Mouse (Mus musculus) midbrain, postnatal 0 days (tissue): ENCODE measurements around the gene Gpat3. TPM values are rescaled to one million over a fixed set of nuclear protein-coding genes. Genes with fewer than 3 reads are reported as not detected.

Source experiments
- ATAC-seq: fragments of 200-750 bp; cut with Nextera tagmentation; 2 replicates; pipeline ENCODE4 v1.8.0; 2017; ENCODE audit warnings: moderate number of reproducible peaks, mild to moderate bottlenecking, moderate TSS enrichment, moderate library complexity; ENCODE audit not compliant: low FRiP score
- DNase-seq: peaks from one replicate; pipeline ENCODE4 v3.0.0-alpha.2; 2015; ENCODE audit warnings: low spot score
- H3K27ac ChIP-seq: fragments of 300-500 bp; sonication (generic); 2 replicates; pipeline ENCODE4 v1.5.1; 2014; ENCODE audit warnings: low read depth, mild to moderate bottlenecking, low read length, mixed read lengths
- H3K27me3 ChIP-seq: fragments of 300-500 bp; sonication (generic); 2 replicates; pipeline ENCODE4 v1.6.1; 2014; ENCODE audit warnings: low read length, control low read depth, mixed read lengths; ENCODE audit not compliant: insufficient read depth
- H3K36me3 ChIP-seq: fragments of 300-500 bp; sonication (generic); 2 replicates; pipeline ENCODE4 v1.6.1; 2014; ENCODE audit warnings: low read length, control low read depth, mixed read lengths; ENCODE audit not compliant: insufficient read depth
- H3K4me1 ChIP-seq: fragments of 300-500 bp; sonication (generic); 2 replicates; pipeline ENCODE4 v1.6.1; 2014; ENCODE audit warnings: mild to moderate bottlenecking, control low read depth, antibody characterized with exemption, low read length, mixed read lengths; ENCODE audit not compliant: insufficient read depth
- H3K4me2 ChIP-seq: fragments of 300-500 bp; sonication (generic); 2 replicates; pipeline ENCODE4 v1.6.1; 2014; ENCODE audit warnings: low read depth, mild to moderate bottlenecking, low read length, mixed read lengths; ENCODE audit not compliant: poor library complexity, severe bottlenecking
- H3K4me3 ChIP-seq: fragments of 300-500 bp; sonication (generic); 2 replicates; pipeline ENCODE4 v1.5.1; 2014; ENCODE audit warnings: low read depth, mild to moderate bottlenecking, low read length, moderate library complexity
- H3K9ac ChIP-seq: fragments of 300-500 bp; sonication (generic); replicated peaks from 2 replicates; pipeline ENCODE4 v1.6.1; 2014; ENCODE audit warnings: mild to moderate bottlenecking, low read length, moderate library complexity, mixed read lengths; ENCODE audit not compliant: poor library complexity, severe bottlenecking
- H3K9me3 ChIP-seq: fragments of 300-500 bp; sonication (generic); 2 replicates; pipeline ENCODE4 v1.6.1; 2016; ENCODE audit warnings: low read length, control low read depth
- CTCF ChIP-seq: IDR thresholded peaks from 2 replicates; pipeline ENCODE4 v1.5.1; 2016; ENCODE audit warnings: antibody characterized with exemption, mild to moderate bottlenecking
- WGBS: fragments of 180-500 bp; shearing (Covaris S2); extraction: QIAGEN DNeasy Blood & Tissue Kit; methylation state at CpG from one replicate; pipeline ENCODE4 v1.1.7; 2014; 5-methylcytosine and 5-hydroxymethylcytosine counted together
- polyA plus RNA-seq: library from polyadenylated mRNA; unstranded; fragments of >200 nt; fragmentation: Nextera tagmentation; extraction: Ambion mirVana; gene quantifications from 2 replicates; pipeline ENCODE4 v1.2.1, GENCODE M21; 2015
- total RNA-seq: library from RNA; depleted of rRNA; stranded (reverse); fragments of >200 nt; gene quantifications from 2 replicates; pipeline ENCODE4 v1.2.3, GENCODE M21; 2014

Gpat3 gene
- total and polyA plus RNA-seq, 2 experiments from 2014 or later = 0.83 to 2.0 TPM

- 0 out of 2 replicates have a peak, but pooled peaks have one; percentile 17 for ATAC-seq
- Histone ChIP-seq H3K27ac (no peak overlapping the region), H3K9me3 (no peaks in the 10 kb centered on the region), H3K4me3 (peak overlapping the region; percentile 85), H3K4me2 (peak overlapping the region; percentile 93), H3K36me3 (no peaks in the 10 kb centered on the region), H3K4me1 (no peaks in the 10 kb centered on the region), H3K9ac (no peak overlapping the region), H3K27me3 (no peaks in the 10 kb centered on the region)
- WGBS = 78% methylated on average over 8 of the region's 8 CpGs
- peak; percentile 6 for DNase-seq
- TF ChIP-seq CTCF = 0 out of 2 replicates have a peak, but pooled peaks have one; percentile 15
Measured at GRCm38 (mm10) chr5:100821375-100821774, 24.1 kb upstream of the Gpat3 start.

DNA sequence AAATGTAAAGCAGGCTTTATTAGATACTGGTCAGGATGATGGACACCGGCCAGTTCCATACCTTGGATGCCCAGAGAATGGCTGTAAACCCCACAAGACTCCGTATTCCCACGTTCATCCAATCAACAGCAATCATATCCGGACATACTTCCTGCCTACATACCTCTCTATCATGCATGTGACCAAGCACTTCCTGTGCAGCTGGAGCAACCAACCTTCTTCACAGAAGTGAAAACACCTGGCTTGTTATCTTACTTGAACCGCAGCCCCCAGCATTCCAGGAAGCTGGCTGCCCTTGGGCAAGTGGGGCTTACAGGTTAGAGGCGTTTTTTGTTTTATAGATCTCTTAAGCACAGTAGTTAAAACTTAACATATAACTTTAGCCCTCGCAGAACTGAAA, 22.7 kb upstream of the Gpat3 start:
- Histone ChIP-seq H3K9me3 (no peaks in the 10 kb centered on the region), H3K4me2 (no peak overlapping the region), H3K27ac (no peak overlapping the region), H3K9ac (no peak overlapping the region), H3K36me3 (no peaks in the 10 kb centered on the region), H3K4me1 (no peaks in the 10 kb centered on the region), H3K4me3 (no peak overlapping the region), H3K27me3 (no peaks in the 10 kb centered on the region)
- DNase-seq (no peak), ATAC-seq (no peak)
- TF ChIP-seq CTCF = no peak
- WGBS = 91% methylated on average over 7 of the region's 7 CpGs

GRCm38 (mm10) chr5:100825975-100826374, 19.5 kb upstream of the Gpat3 start:
- Histone ChIP-seq H3K36me3 (no peaks in the 10 kb centered on the region), H3K27me3 (no peaks in the 10 kb centered on the region), H3K4me2 (no peak overlapping the region), H3K9me3 (no peaks in the 10 kb centered on the region), H3K9ac (no peak overlapping the region), H3K4me1 (no peaks in the 10 kb centered on the region), H3K4me3 (no peak overlapping the region), H3K27ac (no peak overlapping the region)
- DNase-seq (peak; percentile 26), ATAC-seq (no peak)
- 21% methylated on average over 2 of the region's 2 CpGs for whole genome bisulfite sequencing
- TF ChIP-seq CTCF = peak; percentile 59

GRCm38 (mm10) chr5:100826531-100826930, 19.0 kb upstream of the Gpat3 start:
- no peak overlapping the region for H3K4me3 ChIP-seq
- H3K36me3 ChIP-seq = no peaks in the 10 kb centered on the region

DNA sequence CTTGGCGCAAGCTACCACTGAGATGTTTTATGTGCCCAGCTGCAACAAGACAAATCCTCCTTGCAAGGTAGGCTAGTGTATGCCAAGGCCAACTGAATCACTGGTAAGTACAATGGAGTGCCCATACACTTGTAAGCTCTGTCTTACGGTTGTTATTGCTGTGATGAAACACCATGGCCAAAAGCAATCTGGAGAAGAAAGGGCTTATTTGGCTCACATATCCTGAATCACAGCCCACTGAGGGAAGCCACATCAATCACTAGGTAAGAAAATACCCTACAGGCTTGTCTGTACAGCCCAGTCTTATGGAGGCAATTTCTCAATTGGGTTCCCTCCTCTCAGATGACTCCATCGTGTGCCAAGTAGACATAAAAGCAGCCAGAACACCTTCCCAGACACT, 16.8 kb upstream of the Gpat3 start:
- 90% methylated on average over 3 of the region's 3 CpGs for WGBS
- no peak overlapping the region for H3K4me2 ChIP-seq
- ATAC-seq = no peak
- H3K4me1 ChIP-seq = no peaks in the 10 kb centered on the region
- TF ChIP-seq CTCF = no peak
- no peaks in the 10 kb centered on the region for H3K27me3 ChIP-seq
- no peak overlapping the region for H3K4me3 ChIP-seq
- no peaks in the 10 kb centered on the region for H3K36me3 ChIP-seq
- H3K9ac ChIP-seq = no peak overlapping the region
- DNase-seq = no peak
- H3K9me3 ChIP-seq = no peaks in the 10 kb centered on the region
- H3K27ac ChIP-seq = no peak overlapping the region

More at GRCm38 (mm10) chr5:100826531-100826930, 19.0 kb upstream of the Gpat3 start:
- TF ChIP-seq CTCF = no peak
- Histone ChIP-seq H3K4me2 (no peak overlapping the region), H3K27ac (no peak overlapping the region), H3K27me3 (no peaks in the 10 kb centered on the region), H3K9ac (no peak overlapping the region), H3K4me1 (no peaks in the 10 kb centered on the region), H3K9me3 (no peaks in the 10 kb centered on the region)
- no peak for DNase-seq
- no peak for ATAC-seq
- 80% methylated on average over 7 of the region's 7 CpGs for WGBS

- no peak overlapping the region for H3K4me2 ChIP-seq
- H3K9me3 ChIP-seq = no peaks in the 10 kb centered on the region
- no peak overlapping the region for H3K9ac ChIP-seq
- H3K27me3 ChIP-seq = no peaks in the 10 kb centered on the region
- ATAC-seq (no peak), DNase-seq (no peak)
- 94% methylated on average over 3 of the region's 3 CpGs for WGBS
- no peak for TF ChIP-seq CTCF
- H3K27ac ChIP-seq = no peak overlapping the region
- no peaks in the 10 kb centered on the region for H3K4me1 ChIP-seq
- no peak overlapping the region for H3K4me3 ChIP-seq
- H3K36me3 ChIP-seq = no peaks in the 10 kb centered on the region
Measured at GRCm38 (mm10) chr5:100832680-100833079, 12.8 kb upstream of the Gpat3 start.
